Mouse (Mus musculus) CD4-positive, CD25-positive, alpha-beta regulatory T cell, adult 2 months (primary cell): ENCODE results near the gene Bri3bp.
A peak's percentile ranks its signal among the peaks of the same experiment; 100 is the strongest.
"Not testable (repeated sequence)": the region's sequence is repeated elsewhere in the genome, so short reads cannot be mapped to it uniquely, and the experiment has no call there.

Experiments used
- DNase-seq: peaks from one replicate; pipeline ENCODE4 v3.0.0-alpha.2; 2012; ENCODE audit warnings: low read depth, low spot score

The Bri3bp gene

DNA sequence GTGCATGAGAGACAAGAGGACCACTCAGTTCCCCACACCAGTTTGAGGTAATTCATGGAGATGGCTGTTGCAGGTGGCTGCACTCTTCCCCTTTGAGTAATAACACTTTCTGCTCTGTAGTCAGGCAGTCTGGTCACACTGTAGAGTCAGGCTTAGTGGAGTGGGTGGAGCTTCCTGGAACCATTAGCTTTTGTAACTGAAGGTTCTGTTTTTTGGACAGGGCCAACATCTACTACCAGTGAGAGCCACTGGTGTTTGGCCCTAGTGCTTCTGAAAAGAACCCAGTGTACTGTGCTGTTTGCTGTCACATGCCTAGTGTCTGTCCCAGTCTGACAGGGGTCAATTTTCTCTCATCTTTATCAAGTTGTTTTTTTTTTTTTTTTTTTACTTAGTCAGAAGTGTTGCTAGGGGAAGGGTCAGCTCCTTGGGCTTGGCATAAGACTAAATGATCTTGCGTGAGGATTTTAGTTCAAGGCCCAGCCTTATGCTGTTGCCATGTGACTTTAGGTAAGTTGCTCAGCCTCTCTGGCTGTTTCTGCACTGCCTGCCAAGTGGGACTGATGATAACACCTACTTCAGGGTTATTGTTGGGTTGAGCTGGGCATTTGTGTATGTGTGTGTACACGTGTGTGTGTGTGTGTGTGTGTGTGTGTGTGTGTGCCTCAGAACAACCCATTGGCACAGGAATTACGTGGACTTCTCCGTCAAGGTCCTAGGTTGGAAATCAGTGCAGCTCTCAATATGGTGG is 43.8 kb downstream of the Bri3bp start:
- no peak for DNase-seq

DNA sequence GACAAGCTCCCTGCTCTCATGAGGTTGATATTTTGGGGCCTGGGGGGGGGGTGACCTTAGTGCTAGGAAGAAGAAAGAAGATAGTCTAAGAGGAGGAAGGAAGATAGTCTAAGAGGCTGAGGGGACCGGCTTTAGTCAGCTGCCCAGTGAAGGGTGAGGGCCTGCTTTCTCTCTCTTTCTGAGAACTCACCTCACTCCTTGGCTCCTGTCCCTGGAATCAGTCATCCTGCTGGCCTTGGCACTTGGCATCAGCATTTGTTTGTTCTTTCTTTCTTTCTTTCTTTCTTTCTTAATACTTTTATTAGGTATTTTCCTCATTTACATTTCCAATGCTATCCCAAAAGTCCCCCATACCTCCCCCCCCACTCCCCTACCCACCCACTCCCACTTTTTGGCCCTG is 44.7 kb downstream of the Bri3bp start:
- DNase-seq: no peak

DNA sequence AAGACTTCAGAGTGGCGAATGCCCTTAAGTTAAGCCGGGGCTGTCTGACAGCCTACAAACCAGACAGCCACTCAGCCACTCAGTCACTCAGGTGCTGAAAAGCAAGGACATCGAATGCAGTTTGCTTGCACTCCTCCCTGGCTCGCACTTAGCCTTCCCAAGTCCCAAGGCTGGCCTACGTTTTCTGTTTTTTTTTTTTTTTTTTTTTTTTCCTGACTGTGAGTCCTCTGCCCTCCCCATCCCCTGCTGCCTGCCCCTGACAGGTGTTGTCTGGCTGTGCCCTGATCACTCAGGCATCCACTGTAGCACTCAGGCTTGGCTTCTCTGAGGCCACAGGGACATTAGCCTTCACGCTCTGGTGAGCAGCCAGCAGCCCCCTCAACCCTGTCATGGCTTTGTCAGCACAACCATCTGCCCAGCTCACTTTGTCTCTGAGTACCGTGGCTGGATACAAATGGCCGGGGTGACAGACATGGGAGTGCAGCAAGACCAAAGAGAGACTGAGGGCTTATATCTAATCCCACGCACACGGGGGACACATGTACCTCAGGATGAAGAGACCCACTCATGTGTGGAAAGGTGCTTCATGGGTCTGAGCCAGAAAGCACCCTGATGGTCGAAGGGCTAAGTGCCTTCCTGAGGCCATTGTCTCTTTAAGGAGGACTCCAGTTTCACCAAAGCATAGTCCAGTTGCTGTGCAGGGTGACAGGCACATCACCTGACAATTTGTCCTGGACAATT is 46.2 kb downstream of the Bri3bp start:
- DNase-seq: no peak

DNA sequence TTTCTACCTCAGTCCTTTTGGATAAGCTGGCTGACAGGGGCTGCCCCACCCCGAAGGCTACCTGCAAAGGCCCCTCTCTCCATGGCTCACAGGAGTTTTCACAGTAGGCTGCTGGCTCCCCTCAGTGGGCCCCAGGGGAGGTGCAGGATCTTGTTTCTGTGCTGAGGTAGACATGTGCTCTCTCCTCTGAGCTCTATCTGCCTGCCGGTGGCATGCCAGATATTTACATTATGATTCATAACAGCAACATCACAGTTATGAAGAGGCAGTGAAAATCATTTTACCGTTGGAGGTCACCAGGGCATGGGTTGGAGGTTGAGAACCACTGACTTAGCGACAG is 46.7 kb downstream of the Bri3bp start:
- no peak for DNase-seq

DNA sequence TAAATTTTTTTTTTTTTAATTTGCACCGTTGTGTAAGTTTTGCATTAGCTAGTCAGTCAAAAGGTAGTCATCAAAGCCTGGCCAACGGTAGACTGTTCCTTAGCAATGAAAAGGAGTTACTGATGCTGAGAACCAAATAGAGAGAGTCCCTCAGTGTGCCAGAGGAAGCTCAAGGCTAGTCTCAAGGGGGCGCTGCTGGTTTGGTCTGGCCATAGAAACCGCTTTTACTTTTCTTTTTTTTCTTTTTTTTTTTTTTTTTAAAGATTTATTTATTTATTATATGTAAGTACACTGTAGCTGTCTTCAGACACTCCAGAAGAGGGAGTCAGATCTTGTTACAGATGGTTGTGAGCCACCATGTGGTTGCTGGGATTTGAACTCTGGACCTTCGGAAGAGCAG is 47.6 kb downstream of the Bri3bp start:
- not testable (repeated sequence) for DNase-seq

DNA sequence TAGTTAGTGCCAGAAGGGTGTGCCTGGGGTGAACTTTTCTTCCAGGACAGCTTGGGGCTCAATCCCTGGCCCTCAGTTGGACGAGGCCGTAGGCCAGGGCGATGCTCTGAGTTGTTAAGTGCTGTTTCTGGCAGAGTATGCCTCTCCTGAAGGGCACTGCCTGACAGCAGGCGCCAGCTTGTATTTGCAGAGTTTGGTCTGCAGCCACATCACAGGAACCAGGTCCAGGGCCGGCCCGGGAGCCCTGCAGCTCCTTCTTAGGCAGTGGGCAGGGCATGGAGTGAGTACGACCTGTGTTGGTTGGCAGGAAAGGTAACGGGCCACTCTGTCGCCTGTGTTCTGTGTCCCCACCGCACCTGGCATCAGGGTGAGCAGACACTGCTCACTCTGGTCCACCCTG is 49.7 kb downstream of the Bri3bp start:
- no peak for DNase-seq

DNA sequence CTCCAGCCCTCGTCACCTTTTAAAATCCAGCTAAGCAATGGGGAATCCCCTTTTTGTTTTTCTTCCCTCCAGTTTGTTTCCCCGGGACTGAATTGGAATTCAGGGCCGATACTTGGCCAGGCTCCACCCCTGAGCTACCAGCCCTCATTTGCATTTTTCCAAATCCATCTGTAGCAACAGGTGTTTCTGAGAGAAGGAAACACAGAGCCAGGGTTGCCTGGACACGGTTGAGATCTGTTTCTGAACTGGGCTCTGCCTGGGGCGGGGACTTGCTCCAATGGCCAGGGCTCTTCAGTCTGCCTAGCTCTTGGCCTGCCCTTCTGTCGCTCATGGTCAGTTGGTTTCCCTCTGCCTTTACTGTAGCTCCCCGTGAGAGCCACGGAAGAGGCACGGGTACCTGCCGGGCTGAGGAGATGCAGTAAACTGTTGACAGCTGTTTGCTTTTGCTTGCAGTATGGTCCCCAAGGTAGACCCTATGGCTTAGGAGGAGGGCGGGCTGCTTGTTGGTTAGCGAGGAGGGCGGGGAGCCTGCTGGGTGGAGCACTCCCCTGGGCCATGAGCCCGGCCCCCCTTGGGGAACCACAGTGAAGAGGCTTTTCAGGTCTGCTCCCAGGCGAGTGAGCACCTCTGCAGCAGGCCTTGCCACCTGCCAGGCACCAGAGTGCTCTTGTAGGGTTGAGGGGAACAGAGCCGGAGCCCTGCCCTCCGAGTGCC is 51.2 kb downstream of the Bri3bp start:
- DNase-seq: no peak

DNA sequence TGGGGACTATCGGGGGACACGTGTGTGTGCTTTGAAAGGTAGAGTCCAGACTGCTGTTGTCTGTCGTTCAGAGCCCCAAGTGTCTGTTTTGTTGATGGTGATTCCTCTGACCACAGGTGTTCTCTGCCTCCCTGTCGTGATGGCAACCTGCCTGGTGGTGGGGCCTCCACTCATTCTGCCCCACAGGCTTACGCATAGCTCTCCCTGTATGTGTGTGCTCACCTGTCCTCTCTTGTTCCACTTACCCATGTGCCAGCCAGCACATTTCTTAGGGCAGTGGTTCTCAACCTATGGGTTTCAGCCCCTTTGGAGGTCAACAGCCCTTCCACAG is 51.7 kb downstream of the Bri3bp start:
- no peak for DNase-seq

DNA sequence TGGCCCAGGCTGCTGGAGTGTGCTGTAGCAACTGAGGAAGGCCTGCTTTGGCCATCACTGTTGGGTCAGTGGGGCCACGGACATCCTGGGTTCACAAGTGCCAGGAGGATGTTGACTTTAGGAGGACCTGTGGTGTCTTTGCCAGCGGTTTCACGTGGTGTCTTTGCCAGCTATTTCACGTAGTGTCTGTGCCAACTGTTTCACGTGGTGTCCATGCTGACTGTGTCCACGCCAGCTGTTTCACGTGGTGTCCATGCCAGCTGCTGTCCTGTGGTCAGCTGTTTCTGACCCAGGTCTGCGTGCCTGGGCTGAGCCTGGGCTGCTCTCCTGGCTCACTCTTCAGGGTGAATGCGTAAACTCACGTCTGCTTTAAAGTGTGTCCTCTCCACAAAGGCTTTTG is 54.3 kb downstream of the Bri3bp start:
- DNase-seq: no peak

DNA sequence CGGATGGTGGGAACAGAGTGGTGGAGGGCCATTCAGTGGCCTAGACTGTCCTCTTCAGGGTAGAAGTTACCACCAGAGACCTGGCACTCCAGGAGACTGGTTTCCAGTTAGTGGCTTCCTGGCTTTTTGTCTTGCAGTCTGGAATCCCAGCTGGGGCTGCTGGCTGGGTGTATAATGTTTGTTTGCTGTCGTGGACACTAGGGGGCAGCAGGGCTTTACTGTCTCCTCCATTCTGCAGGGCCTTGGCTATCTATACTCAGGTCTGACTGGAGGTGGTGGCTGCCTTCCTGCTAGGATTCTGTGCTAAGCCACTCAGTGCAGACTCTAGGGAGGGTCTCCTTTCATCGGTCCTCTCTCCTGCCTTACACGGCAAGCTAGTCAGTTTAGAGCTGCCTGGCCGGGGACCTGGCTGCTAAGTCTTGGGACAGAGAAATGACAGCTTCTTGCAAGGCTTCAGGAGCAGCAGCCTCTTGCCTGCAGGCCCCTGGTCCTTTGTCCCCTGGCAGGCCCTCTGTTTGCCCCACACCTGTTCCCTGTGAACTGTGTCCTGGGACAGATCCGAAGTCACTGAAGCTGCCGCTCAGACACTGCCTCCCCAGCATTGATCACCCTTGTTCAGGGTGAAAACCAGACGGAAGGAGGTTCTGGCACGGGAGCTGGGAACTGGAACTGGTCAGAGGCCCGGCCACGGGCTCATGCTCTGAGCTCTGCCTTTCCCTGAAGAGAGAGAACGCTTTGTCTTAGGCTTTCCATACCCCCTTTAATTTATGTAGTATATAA is 56.6 kb downstream of the Bri3bp start:
- DNase-seq: peak; percentile 59

DNA sequence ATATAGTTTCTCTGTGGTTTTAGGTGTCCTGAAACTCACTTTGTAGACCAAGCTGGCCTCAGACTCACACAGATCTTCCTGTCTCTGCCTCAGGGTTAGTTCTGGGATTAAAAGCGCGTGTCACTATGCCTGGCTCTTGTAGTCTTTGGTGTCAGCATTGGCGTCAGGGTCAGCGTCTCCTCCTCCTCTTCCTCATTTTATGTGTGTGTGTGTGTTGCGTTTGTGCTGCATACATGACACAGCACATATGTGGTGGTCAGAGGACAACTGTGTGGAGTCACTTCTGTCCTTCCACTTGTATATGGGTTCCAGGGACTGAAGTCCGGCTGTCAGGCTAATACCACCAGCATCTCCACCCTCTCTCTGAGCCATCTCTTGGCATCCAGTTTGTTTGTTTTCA is 60.1 kb downstream of the Bri3bp start:
- no peak for DNase-seq

DNA sequence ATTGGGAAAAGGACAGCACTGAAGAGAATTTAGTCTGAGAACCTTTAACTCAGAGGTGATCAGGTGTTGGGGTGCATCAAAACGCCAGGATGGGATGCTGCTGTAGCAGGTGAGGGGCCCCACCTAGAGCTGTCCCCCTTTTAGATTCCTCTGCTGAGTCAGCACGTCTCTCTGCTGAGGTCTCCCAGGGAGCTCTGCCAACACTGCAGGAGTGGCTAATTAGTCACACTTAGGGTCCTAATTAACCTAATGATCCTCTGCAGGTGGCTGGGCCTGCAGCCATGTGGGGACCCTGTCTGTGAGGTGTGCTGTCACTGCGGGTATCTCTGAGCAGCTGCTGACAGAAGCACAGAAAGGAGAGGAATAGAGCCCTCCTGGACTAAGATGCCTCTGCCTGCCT is 60.8 kb downstream of the Bri3bp start:
- DNase-seq: no peak

DNA sequence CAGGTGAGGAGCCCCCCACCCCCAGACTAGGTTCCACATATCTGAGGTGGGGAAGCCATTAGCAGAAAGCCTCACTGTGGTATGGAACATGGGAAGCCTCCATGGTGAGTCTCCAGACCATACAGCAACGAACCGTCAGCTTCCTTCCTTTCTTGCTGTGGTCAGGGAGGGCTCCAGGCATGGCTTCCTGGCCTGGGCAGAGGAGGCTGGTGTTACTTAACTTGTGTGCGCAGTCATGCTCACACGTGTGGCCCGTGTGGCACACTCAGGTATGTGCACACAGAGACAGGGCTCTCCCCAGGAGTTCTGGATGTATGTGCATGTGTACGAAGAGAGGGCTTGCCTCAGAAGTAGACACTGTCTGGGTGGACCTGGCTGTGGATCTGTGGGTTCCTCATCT is 62.3 kb downstream of the Bri3bp start:
- DNase-seq: no peak

DNA sequence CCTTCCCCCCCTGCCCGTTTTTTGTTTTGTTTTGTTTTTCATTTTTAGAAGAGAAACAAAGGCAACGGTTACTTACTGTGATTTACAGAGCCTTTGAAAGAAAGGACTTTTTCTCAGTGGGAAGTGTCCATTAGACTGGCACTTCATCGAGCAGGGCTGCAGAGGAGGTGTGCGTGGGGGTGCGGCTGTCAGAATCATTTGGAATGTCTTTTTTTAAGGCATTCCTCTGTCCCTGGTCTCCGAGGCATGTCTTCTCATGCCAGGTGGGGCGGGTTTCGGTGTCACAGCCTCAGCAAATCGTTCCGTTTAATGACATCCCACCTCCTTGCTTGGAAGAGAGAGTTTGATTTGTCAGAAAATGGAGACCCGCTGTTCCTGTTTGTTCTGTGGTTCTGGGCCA is 63.3 kb downstream of the Bri3bp start:
- DNase-seq: no peak

DNA sequence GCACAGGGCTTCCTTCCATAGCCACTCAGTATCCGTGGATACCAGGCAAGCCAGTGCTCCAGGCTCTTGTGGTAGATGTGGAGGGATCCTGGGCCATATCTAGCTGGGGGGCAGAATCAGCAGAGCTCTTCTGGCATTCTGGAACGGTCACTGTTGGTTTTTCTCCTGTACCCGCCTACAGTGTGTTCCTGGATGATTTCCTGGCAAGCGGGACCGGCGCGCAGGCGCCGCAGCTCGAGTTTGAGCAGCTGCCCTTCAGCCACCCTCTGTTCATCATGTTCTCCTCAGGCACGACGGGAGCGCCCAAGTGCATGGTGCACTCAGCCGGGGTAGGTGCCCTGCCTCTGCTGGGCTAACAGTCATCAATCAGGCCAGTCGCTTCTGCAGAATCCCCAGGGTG is 64.6 kb downstream of the Bri3bp start:
- DNase-seq: no peak

DNA sequence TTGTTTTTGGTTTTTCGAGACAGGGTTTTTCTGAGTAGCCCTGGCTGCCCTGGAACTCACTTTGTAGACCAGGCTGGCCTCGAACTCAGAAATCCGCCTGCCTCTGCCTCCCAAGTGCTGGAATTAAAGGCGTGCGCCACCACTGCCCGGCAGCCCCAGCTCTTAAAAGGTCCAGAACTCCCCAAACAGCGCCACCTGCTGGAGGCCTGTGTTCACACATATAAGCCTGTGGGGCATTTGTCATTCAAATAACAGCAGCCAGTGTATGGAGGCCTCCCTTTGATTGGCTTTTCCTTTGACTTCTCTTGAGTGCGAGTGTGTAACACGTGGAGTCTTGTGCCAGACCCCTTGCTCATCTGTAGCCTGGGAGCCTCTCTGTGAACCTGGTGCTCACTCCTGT is 66.2 kb downstream of the Bri3bp start:
- DNase-seq: peak; percentile 60

DNA sequence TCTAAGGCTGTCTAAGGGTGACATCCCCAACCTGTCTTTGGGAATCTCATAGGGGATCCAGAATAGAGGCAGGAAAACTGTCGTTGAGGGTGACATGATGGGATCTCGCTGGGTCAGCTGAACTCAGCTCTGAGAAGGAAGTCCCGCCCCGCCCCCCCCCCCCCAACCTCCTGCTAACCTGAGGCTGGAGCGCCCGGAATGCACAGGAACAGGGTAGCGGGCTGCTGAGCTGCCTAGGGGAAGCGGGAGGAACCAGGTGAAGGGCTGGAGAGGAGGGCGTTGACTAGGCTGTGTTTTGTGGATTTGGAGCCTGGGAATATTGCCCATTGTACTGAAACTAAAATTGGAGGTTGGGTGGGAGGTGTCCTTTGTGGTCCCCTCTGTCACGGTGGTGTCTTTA is 66.6 kb downstream of the Bri3bp start:
- no peak for DNase-seq

DNA sequence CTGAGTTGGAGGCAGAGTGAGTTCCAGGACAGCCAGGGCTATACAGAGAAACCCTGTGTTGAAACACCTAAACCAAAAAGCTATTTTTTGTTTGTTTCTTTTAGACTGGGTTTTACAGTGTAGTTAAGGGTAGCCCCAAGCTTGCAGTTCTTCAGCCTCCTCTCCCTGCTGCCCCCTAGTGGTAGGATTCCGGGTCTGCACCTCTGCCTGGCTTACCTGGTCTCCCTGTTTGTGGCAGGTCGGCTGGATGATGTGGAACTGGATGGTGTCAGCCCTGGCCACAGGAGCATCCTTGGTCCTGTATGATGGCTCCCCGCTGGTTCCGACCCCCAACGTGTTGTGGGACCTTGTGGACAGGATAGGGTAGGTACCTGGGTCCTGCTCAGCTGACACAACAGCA is 68.2 kb downstream of the Bri3bp start:
- peak; percentile 83 for DNase-seq
